Mouse (Mus musculus) embryonic facial prominence, embryonic 15.5 days (tissue): ENCODE data around the gene Podxl. TPM values are rescaled to one million over a fixed set of nuclear protein-coding genes. Genes with fewer than 3 reads are reported as not detected.

Source experiments
- ATAC-seq: fragments of 200-750 bp; cut with Nextera tagmentation; 2 replicates; pipeline ENCODE4 v1.8.0; 2017; ENCODE audit warnings: low read depth, moderate TSS enrichment; ENCODE audit not compliant: insufficient number of reproducible peaks, low FRiP score, low TSS enrichment
- H3K27ac ChIP-seq: fragments of 300-500 bp; sonication (generic); replicated peaks from 2 replicates; pipeline ENCODE4 v1.5.1; 2015; ENCODE audit warnings: mild to moderate bottlenecking, inconsistent platforms
- H3K27me3 ChIP-seq: fragments of 300-500 bp; sonication (generic); 2 replicates; pipeline ENCODE4 v1.6.1; 2015; ENCODE audit warnings: inconsistent platforms
- H3K36me3 ChIP-seq: fragments of 300-500 bp; sonication (generic); 2 replicates; pipeline ENCODE4 v1.6.1; 2015; ENCODE audit warnings: mild to moderate bottlenecking, inconsistent platforms
- H3K4me1 ChIP-seq: fragments of 300-500 bp; sonication (generic); 2 replicates; pipeline ENCODE4 v1.6.1; 2015; ENCODE audit warnings: inconsistent platforms
- H3K4me2 ChIP-seq: fragments of 300-500 bp; sonication (generic); replicated peaks from 2 replicates; pipeline ENCODE4 v1.6.1; 2015; ENCODE audit warnings: mild to moderate bottlenecking, inconsistent platforms
- H3K4me3 ChIP-seq: fragments of 300-500 bp; sonication (generic); replicated peaks from 2 replicates; pipeline ENCODE4 v1.5.1; 2015; ENCODE audit warnings: mild to moderate bottlenecking, inconsistent platforms
- H3K9ac ChIP-seq: fragments of 300-500 bp; sonication (generic); 2 replicates; pipeline ENCODE4 v1.6.1; 2015; ENCODE audit warnings: inconsistent platforms
- H3K9me3 ChIP-seq: fragments of 300-500 bp; sonication (generic); replicated peaks from 2 replicates; pipeline ENCODE4 v1.6.1; 2016; ENCODE audit warnings: inconsistent platforms
- WGBS: fragments of 180-500 bp; shearing (Covaris S2); methylation state at CpG from one replicate; pipeline ENCODE4 v1.1.7; 2015; 5-methylcytosine and 5-hydroxymethylcytosine counted together
- polyA plus RNA-seq: library from polyadenylated mRNA; unstranded; fragments of >200 nt; fragmentation: Nextera tagmentation; extraction: Ambion mirVana; gene quantifications from 2 replicates; pipeline ENCODE4 v1.2.1, GENCODE M21; 2015

The Podxl gene
- polyA plus RNA-seq, 1 experiment from 2014 or later: 8.5 TPM

DNA sequence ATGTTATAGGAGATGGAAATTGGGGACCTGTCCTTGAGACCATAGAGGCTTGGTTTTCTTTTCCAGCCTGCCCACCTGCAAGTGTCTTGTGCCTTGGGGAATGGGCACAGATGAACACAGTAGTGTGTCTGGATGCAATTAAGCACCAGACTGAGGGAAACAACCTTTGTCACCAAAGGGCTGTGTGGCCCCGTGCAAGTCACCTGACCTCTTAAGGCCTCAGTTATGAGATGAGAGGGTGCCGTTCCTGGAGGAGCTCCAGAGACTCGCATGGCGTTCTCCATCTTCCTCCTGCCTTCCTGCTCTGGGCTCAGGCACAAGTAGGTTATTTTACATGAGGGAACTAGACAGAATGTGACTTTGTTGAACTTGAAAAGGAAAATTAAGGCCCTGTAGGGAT, 41.3 kb downstream of the Podxl start:
- no peak overlapping the region for H3K4me3 ChIP-seq
- no peaks in the 10 kb centered on the region for H3K4me1 ChIP-seq
- no peak overlapping the region for H3K9ac ChIP-seq
- H3K4me2 ChIP-seq: no peak overlapping the region
- H3K27ac ChIP-seq: no peak overlapping the region
- no peaks in the 10 kb centered on the region for H3K27me3 ChIP-seq
- 43% methylated on average over 4 of the region's 4 CpGs for WGBS
- no peak for ATAC-seq
- no peaks in the 10 kb centered on the region for H3K9me3 ChIP-seq
- no peaks in the 10 kb centered on the region for H3K36me3 ChIP-seq

- no peak overlapping the region for H3K4me2 ChIP-seq
Measured at GRCm38 (mm10) chr6:31521491-31522355, 42.1 kb downstream of the Podxl start.

DNA sequence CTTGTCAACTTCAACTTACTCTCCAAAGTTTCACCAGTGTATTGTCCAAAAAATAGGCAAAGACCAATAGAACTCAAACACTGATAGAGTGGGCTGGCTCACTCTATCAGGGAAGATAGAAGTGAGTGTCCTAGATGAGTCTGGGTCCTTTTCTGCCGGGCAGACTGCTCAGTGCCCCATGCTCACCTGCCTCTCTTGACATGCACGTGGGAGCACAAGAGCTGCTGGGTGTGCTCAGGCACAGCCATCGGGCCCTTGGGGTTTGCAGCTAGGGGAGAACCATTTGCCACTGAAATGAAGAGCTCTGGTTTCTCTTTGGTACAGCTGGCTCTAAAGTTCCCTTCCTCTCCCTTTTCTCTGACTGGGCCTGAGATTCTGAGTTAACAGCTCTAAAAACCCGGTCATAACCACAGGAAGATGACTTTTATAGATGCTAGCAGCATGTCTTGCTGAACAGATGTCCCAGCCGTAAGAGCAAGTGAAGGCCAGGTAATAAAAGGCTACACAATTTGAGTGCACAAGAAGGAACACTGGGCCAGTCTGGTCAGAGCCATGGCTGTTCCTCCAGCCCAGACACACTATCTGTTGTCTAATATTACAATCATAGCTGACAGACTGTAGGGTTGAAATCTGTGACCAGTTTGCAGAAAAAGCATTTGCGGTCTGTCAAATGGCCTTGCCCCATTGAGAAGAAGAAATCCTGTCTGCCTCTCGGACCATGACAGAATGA, 43.1 kb downstream of the Podxl start:
- H3K9me3 ChIP-seq: no peaks in the 10 kb centered on the region
- H3K27ac ChIP-seq: no peak overlapping the region
- no peaks in the 10 kb centered on the region for H3K27me3 ChIP-seq
- 63% methylated on average over 7 of the region's 7 CpGs for WGBS
- no peak overlapping the region for H3K4me2 ChIP-seq
- no peak for ATAC-seq
- no peak overlapping the region for H3K9ac ChIP-seq
- H3K36me3 ChIP-seq: no peaks in the 10 kb centered on the region
- no peak overlapping the region for H3K4me3 ChIP-seq
- H3K4me1 ChIP-seq: no peaks in the 10 kb centered on the region

More at GRCm38 (mm10) chr6:31521491-31522355, 42.1 kb downstream of the Podxl start:
- Histone ChIP-seq H3K9me3 (no peaks in the 10 kb centered on the region), H3K4me1 (no peaks in the 10 kb centered on the region), H3K4me3 (no peak overlapping the region), H3K36me3 (no peaks in the 10 kb centered on the region), H3K27ac (no peak overlapping the region), H3K9ac (no peak overlapping the region), H3K27me3 (no peaks in the 10 kb centered on the region)
- no peak for ATAC-seq
- WGBS: 85% methylated on average over 8 of the region's 8 CpGs

DNA sequence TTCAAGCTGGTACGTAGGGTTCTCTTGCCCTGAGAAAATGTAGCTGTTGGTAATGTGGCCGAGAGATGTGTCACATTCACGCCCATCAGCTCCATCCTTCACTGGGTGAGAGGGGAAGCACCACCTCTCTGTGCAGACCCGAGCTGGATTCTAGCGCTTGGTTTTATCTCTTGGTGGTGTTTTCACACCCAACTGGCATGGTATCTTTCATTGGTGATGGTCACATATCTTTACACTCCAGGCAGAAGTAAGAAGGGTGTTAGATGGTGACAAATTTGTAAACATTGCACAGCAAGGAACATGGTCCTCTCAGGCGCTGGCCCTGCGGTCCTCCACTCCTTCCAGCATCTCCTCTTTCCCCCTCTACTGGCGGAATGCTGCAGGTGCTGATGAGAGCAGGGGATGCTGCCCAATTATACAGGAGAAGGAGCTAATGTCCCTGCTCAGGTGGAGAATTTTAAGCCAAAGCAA, 44.7 kb downstream of the Podxl start:
- Histone ChIP-seq H3K27ac (no peak overlapping the region), H3K4me3 (no peak overlapping the region), H3K9ac (no peak overlapping the region), H3K4me1 (no peaks in the 10 kb centered on the region), H3K9me3 (no peaks in the 10 kb centered on the region), H3K4me2 (no peak overlapping the region), H3K36me3 (no peaks in the 10 kb centered on the region; the same call in 1 of the 2 replicates), H3K27me3 (no peaks in the 10 kb centered on the region)
- ATAC-seq: no peak
- WGBS: 74% methylated on average over 8 of the region's 8 CpGs

DNA sequence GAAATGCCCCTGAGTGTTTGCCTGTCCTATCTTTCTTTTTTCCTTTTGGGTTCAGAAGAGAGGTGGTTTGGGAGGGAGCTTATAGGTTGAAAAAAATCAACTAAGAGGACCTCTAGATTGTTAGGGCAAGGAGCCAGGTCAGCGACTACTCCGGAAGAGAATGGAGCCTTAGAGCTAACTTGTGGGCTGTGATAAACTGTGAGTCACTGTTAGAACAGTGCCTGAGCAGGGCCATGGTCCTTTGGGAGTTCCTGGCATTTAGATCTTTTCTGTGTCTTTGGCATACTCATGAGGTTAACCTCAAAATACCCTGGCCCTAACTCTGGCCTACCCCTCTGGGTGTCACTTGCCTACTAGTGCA, 45.5 kb downstream of the Podxl start:
- ATAC-seq: no peak
- Histone ChIP-seq H3K36me3 (no peaks in the 10 kb centered on the region; the same call in 1 of the 2 replicates), H3K27ac (no peak overlapping the region)

GRCm38 (mm10) chr6:31517681-31518337, 46.0 kb downstream of the Podxl start:
- H3K9ac ChIP-seq: no peak overlapping the region

More for the DNA sequence above, 45.5 kb downstream of the Podxl start:
- no peak overlapping the region for H3K4me3 ChIP-seq
- H3K9me3 ChIP-seq: no peaks in the 10 kb centered on the region
- H3K27me3 ChIP-seq: no peaks in the 10 kb centered on the region
- H3K4me1 ChIP-seq: no peaks in the 10 kb centered on the region
- H3K9ac ChIP-seq: no peak overlapping the region
- no peak overlapping the region for H3K4me2 ChIP-seq
- WGBS: 65% methylated on average over 2 of the region's 2 CpGs

DNA sequence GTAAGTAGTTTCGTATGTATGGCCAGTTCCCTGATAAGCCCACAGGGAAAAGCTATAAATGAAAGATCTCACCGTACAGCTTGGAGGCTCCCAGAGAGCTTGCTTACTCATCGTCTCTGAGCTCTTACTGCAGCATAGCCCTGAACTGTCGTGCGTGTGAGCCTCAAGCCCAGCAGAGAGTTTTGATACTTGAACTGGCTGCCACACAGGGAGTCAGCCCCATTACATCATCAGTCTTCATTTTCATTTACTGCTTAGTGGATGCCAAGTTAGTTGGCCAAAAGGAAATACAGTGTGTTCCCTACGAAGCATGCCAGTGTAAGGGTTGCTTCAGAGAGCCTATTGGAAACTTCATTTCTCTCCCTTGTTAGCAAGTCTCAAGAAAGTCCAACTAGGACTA, 50.1 kb downstream of the Podxl start:
- ATAC-seq: no peak
- no peak overlapping the region for H3K4me2 ChIP-seq
- H3K9ac ChIP-seq: no peak overlapping the region
- H3K27ac ChIP-seq: no peak overlapping the region
- peaks cover 3% of the 10 kb centered on the region for H3K36me3 ChIP-seq
- no peaks in the 10 kb centered on the region for H3K9me3 ChIP-seq
- H3K4me3 ChIP-seq: no peak overlapping the region
- H3K4me1 ChIP-seq: no peaks in the 10 kb centered on the region
- no peaks in the 10 kb centered on the region for H3K27me3 ChIP-seq
- 69% methylated on average over 6 of the region's 6 CpGs for WGBS

More at GRCm38 (mm10) chr6:31517681-31518337, 46.0 kb downstream of the Podxl start:
- H3K4me3 ChIP-seq: no peak overlapping the region
- 75% methylated on average over 9 of the region's 9 CpGs for WGBS
- no peak overlapping the region for H3K27ac ChIP-seq
- no peaks in the 10 kb centered on the region; the same call in 1 of the 2 replicates for H3K36me3 ChIP-seq
- no peak overlapping the region for H3K4me2 ChIP-seq
- H3K27me3 ChIP-seq: no peaks in the 10 kb centered on the region
- no peaks in the 10 kb centered on the region for H3K4me1 ChIP-seq
- no peaks in the 10 kb centered on the region for H3K9me3 ChIP-seq
- ATAC-seq: no peak

DNA sequence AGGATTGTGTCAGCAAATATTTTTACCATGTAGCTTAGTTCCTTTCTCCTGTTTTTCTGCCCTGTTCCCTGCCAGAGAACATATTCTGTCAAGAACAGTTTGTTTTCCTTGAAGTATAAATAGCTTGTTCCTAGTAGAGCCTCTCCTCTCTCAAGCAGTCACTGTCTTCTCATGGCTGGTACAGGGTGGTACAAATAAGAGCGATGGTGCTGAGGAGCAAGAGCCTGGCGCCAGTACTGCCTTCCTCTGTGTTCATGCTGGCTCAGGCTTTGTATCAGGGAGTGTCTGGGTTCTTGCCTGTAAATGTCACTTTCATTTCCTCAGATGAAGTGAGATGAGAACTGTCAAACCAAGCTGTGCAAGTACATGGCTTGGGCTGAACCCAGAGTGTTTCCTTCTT, 61.2 kb downstream of the Podxl start:
- Histone ChIP-seq H3K27ac (no peak overlapping the region), H3K27me3 (no peaks in the 10 kb centered on the region), H3K9me3 (no peaks in the 10 kb centered on the region), H3K4me1 (no peaks in the 10 kb centered on the region), H3K4me2 (no peak overlapping the region), H3K4me3 (no peak overlapping the region), H3K9ac (no peak overlapping the region), H3K36me3 (peaks cover 31% of the 10 kb centered on the region; the same call in 1 of the 2 replicates)
- WGBS: 92% methylated on average over 2 of the region's 2 CpGs
- no peak for ATAC-seq

GRCm38 (mm10) chr6:31500691-31501090, 63.1 kb downstream of the Podxl start:
- no peaks in the 10 kb centered on the region for H3K4me1 ChIP-seq
- no peak overlapping the region for H3K4me2 ChIP-seq
- H3K36me3 ChIP-seq: peaks cover 43% of the 10 kb centered on the region
- no peak overlapping the region for H3K27ac ChIP-seq
- no peak overlapping the region for H3K9ac ChIP-seq
- H3K9me3 ChIP-seq: no peaks in the 10 kb centered on the region
- no peak overlapping the region for H3K4me3 ChIP-seq
- H3K27me3 ChIP-seq: no peaks in the 10 kb centered on the region
- ATAC-seq: no peak

- no peak overlapping the region for H3K4me2 ChIP-seq
- H3K4me1 ChIP-seq: no peaks in the 10 kb centered on the region
- no peak overlapping the region for H3K27ac ChIP-seq
- WGBS: 90% methylated on average over 2 of the region's 2 CpGs
- no peak overlapping the region for H3K9ac ChIP-seq
- no peak overlapping the region for H3K4me3 ChIP-seq
- H3K36me3 ChIP-seq: peaks cover 46% of the 10 kb centered on the region
- ATAC-seq: no peak
- H3K27me3 ChIP-seq: no peaks in the 10 kb centered on the region
- no peaks in the 10 kb centered on the region for H3K9me3 ChIP-seq
Measured at GRCm38 (mm10) chr6:31500260-31500659, 63.5 kb downstream of the Podxl start.

- H3K36me3 ChIP-seq: peaks cover 45% of the 10 kb centered on the region
- WGBS: 86% methylated on average over 10 of the region's 10 CpGs
- H3K4me2 ChIP-seq: no peak overlapping the region
- H3K4me1 ChIP-seq: no peaks in the 10 kb centered on the region
- ATAC-seq: no peak
- H3K27ac ChIP-seq: no peak overlapping the region
- no peak overlapping the region for H3K9ac ChIP-seq
- no peaks in the 10 kb centered on the region for H3K27me3 ChIP-seq
- no peak overlapping the region for H3K4me3 ChIP-seq
- H3K9me3 ChIP-seq: no peaks in the 10 kb centered on the region
Measured at GRCm38 (mm10) chr6:31499836-31500235, 63.9 kb downstream of the Podxl start.
